In the genomic region with DNA sequence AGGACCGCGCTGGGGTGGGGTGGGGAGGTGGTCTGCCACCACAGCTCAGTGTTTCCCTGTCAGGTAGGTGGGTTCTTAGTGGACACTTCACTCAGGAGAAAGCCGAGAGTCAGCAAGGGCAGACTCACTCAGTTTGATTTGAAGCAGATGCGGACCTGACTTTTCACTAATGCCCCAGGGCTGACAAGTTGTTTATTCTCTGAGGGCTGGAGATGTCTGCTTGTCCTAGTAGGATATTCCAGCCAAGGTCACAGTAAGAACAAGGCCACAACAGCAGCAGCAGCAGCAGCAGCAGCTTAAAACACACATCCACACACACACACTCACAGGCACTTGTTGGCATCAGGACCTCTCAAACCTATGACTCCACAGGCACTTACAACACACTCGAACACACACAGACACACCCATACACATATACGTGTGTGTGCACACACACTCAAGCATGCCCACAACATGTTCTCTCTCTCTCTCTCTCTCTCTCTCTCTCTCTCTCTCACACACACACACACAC, we compare ENCODE assay signal across 15 mouse cellular contexts. TPM values are rescaled to one million over a fixed set of nuclear protein-coding genes. Genes with fewer than 3 reads are reported as not detected.
A peak's percentile ranks its signal among the peaks of the same experiment; 100 is the strongest.
DNase-seq lines count a peak whose midpoint lies in the region; ATAC-seq and TF ChIP-seq lines count a peak whose summit lies in the region.
"Had no signal": no experiment of that assay in that cellular context is flagged by ENCODE, and none has a peak within 500 bp of the region (broad histone marks: within the 10 kb centered on the region; RNA-seq: fewer than 3 reads in every experiment).

No protein-coding gene starts in this region.

- no peak for TF ChIP-seq EP300 in lung, postnatal 0 days (IDR thresholded peaks at IDR 0.05)

- peaks cover 80% of the 10 kb centered on the region for H3K4me1 ChIP-seq in heart, embryonic 12.5 days (replicated peaks)
- H3K4me1 ChIP-seq in lung, postnatal 0 days (ENCODE audit: insufficient read depth, low read depth, low read length), result peaks cover 20% of the 10 kb centered on the region
- peaks cover 62% of the 10 kb centered on the region for H3K4me1 ChIP-seq in embryonic facial prominence, embryonic 12.5 days
- H3K4me1 ChIP-seq in limb, embryonic 14.5 days (ENCODE audit: control insufficient read depth, insufficient read depth, low read length), result peaks cover 53% of the 10 kb centered on the region
- H3K4me1 ChIP-seq in cerebellum, adult 2 months (ENCODE audit: control insufficient read depth, insufficient read depth, low read length), result peaks cover 3% of the 10 kb centered on the region; the same call in 1 of the 2 replicates

- no peaks in the 10 kb centered on the region for H3K9me3 ChIP-seq in heart, embryonic 12.5 days (replicated peaks)
- no peaks in the 10 kb centered on the region for H3K9me3 ChIP-seq in lung, postnatal 0 days (ENCODE audit: low read length)
- no peaks in the 10 kb centered on the region for H3K9me3 ChIP-seq in embryonic facial prominence, embryonic 12.5 days
- no peaks in the 10 kb centered on the region for H3K9me3 ChIP-seq in limb, embryonic 14.5 days (ENCODE audit: control insufficient read depth, low read length)

- H3K9ac ChIP-seq in heart, embryonic 12.5 days, result peak overlapping the region; percentile 57; the same call in 1 of the 2 replicates
- H3K9ac ChIP-seq in lung, postnatal 0 days (replicated peaks; ENCODE audit: low read depth), result no peak overlapping the region
- H3K9ac ChIP-seq in embryonic facial prominence, embryonic 12.5 days, result no peak overlapping the region
- H3K9ac ChIP-seq in limb, embryonic 14.5 days (ENCODE audit: low read depth, low read length, severe bottlenecking), result no peak overlapping the region

- no peak for ATAC-seq in heart, embryonic 12.5 days (ENCODE audit: insufficient number of reproducible peaks, low FRiP score)
- peak; percentile 72 for ATAC-seq in lung, postnatal 0 days
- no peak; the same call in 1 of the 2 replicates for ATAC-seq in embryonic facial prominence, embryonic 12.5 days (ENCODE audit: insufficient number of reproducible peaks, insufficient read depth, low FRiP score, low TSS enrichment)
- no peak for ATAC-seq in limb, embryonic 14.5 days (ENCODE audit: low FRiP score, low read depth)

- peak overlapping the region; percentile 46; the same call in 1 of the 2 replicates for H3K4me3 ChIP-seq in heart, embryonic 12.5 days
- no peak overlapping the region for H3K4me3 ChIP-seq in lung, postnatal 0 days (ENCODE audit: low read depth, low read length)
- no peak overlapping the region for H3K4me3 ChIP-seq in embryonic facial prominence, embryonic 12.5 days
- peak overlapping the region; percentile 29 for H3K4me3 ChIP-seq in limb, embryonic 14.5 days (replicated peaks; ENCODE audit: low read length)
- H3K4me3 ChIP-seq in cerebellum, adult 2 months (replicated peaks; ENCODE audit: insufficient read depth, low read depth, low read length), result no peak overlapping the region
- H3K4me3 ChIP-seq: erythroblast, embryonic 14.5 days had no signal

- no peak for TF ChIP-seq POLR2A in limb, embryonic 14.5 days (IDR thresholded peaks at IDR 0.05; ENCODE audit: borderline replicate concordance, extremely low read depth, insufficient read depth, insufficient read length)
- no peak for TF ChIP-seq POLR2A in cerebellum, adult 2 months (IDR thresholded peaks at IDR 0.05; ENCODE audit: borderline replicate concordance, insufficient read depth, low read length)

- intact Hi-C loops in heart, postnatal 14 days (cut with DNase I), result loop anchor here (5.0 kb wide), 1 partner anchor 96 kb away; no protein-coding TSS in a partner anchor
- intact Hi-C loops in left cerebral cortex, postnatal 25 days (cut with DNase I), result no loop called here

- H3K36me3 ChIP-seq in heart, embryonic 12.5 days, result no peaks in the 10 kb centered on the region
- H3K36me3 ChIP-seq in lung, postnatal 0 days (ENCODE audit: insufficient read depth, low read length), result no peaks in the 10 kb centered on the region
- H3K36me3 ChIP-seq in embryonic facial prominence, embryonic 12.5 days, result no peaks in the 10 kb centered on the region
- H3K36me3 ChIP-seq in limb, embryonic 14.5 days (ENCODE audit: control insufficient read depth, insufficient read depth, low read length), result no peaks in the 10 kb centered on the region

- no peak for TF ChIP-seq CTCF in lung, postnatal 0 days (IDR thresholded peaks at IDR 0.05)
- no peak for TF ChIP-seq CTCF in cerebellum, adult 2 months (IDR thresholded peaks at IDR 0.05; ENCODE audit: borderline replicate concordance, insufficient read depth, low read depth, low read length)

- peak overlapping the region; percentile 63 for H3K27ac ChIP-seq in heart, embryonic 12.5 days (ENCODE audit: poor library complexity, severe bottlenecking)
- H3K27ac ChIP-seq in lung, postnatal 0 days (ENCODE audit: low read length), result no peak overlapping the region
- H3K27ac ChIP-seq in embryonic facial prominence, embryonic 12.5 days, result peak overlapping the region; percentile 23; the same call in 1 of the 2 replicates
- no peak overlapping the region for H3K27ac ChIP-seq in limb, embryonic 14.5 days (replicated peaks; ENCODE audit: low read depth, low read length)
- H3K27ac ChIP-seq in cerebellum, adult 2 months (ENCODE audit: insufficient read depth, low read length), result no peak overlapping the region

- DNase-seq in heart, postnatal 14 days, result no peak
- DNase-seq in lung, postnatal 0 days (ENCODE audit: low spot score), result peak; percentile 64
- DNase-seq in lung, postnatal 4 days, result no peak
- DNase-seq in limb, embryonic 14.5 days (ENCODE audit: low spot score), result no peak
- no peak for DNase-seq in left cerebral cortex, postnatal 25 days (ENCODE audit: low spot score in 2 of 2)
- DNase-seq in cerebellum, adult 2 months, result no peak
- DNase-seq: cerebellum, adult 9-10 months; layer of hippocampus, postnatal 36 days had no signal

- H3K27me3 ChIP-seq in heart, embryonic 12.5 days (replicated peaks), result peaks cover 57% of the 10 kb centered on the region
- peaks cover 28% of the 10 kb centered on the region; the same call in 1 of the 2 replicates for H3K27me3 ChIP-seq in lung, postnatal 0 days (replicated peaks; ENCODE audit: insufficient read depth, low read length)
- peaks cover 60% of the 10 kb centered on the region for H3K27me3 ChIP-seq in embryonic facial prominence, embryonic 12.5 days
- H3K27me3 ChIP-seq in limb, embryonic 14.5 days (ENCODE audit: control insufficient read depth, insufficient read depth, low read length), result 0 out of 2 replicates have a peak, but pooled peaks cover 15% of the 10 kb centered on the region
- H3K27me3 ChIP-seq in cerebellum, adult 2 months (ENCODE audit: control insufficient read depth, insufficient read depth, low read length), result peaks cover 3% of the 10 kb centered on the region; the same call in 1 of the 2 replicates

- peak overlapping the region; percentile 66 for H3K4me2 ChIP-seq in heart, embryonic 12.5 days
- H3K4me2 ChIP-seq in lung, postnatal 0 days (replicated peaks; ENCODE audit: low read depth, low read length), result no peak overlapping the region
- H3K4me2 ChIP-seq in embryonic facial prominence, embryonic 12.5 days (replicated peaks), result peak overlapping the region; percentile 48; the same call in 1 of the 2 replicates
- peak overlapping the region; percentile 53 for H3K4me2 ChIP-seq in limb, embryonic 14.5 days (replicated peaks; ENCODE audit: low read depth, low read length, severe bottlenecking)

- WGBS in heart, embryonic 12.5 days, result 47% methylated on average over 6 of the region's 6 CpGs
- 36% methylated on average over 6 of the region's 6 CpGs for WGBS in lung, postnatal 0 days
- 25% methylated on average over 6 of the region's 6 CpGs for WGBS in embryonic facial prominence, embryonic 12.5 days
- WGBS in limb, embryonic 14.5 days, result 18% methylated on average over 6 of the region's 6 CpGs
- 84% methylated on average over 6 of the region's 6 CpGs for WGBS in cerebellum, adult 2 months

RNA-seq across cellular contexts. Expression of a gene that starts 2.3 kb away (rescaled TPM):
- polyA plus RNA-seq in heart, embryonic 12.5 days (2016; fragmentation: Nextera tagmentation; extraction: Ambion mirVana), result 6.0 and 6.8 TPM in 2 replicates
- not detected for total RNA-seq in heart, postnatal 14 days (2021)
- 1.2 and 1.5 TPM in 2 replicates for polyA plus RNA-seq in lung, postnatal 0 days (2015; fragmentation: Nextera tagmentation; extraction: Ambion mirVana)
- polyA plus RNA-seq in embryonic facial prominence, embryonic 12.5 days (2016; fragmentation: Nextera tagmentation; extraction: Ambion mirVana), result 13.2 and 15.4 TPM in 2 replicates
- 17.2 and 20.6 TPM in 2 replicates for polyA plus RNA-seq in limb, embryonic 14.5 days (2012; rRNA removed)
- polyA plus RNA-seq in limb, embryonic 14.5 days (2014; fragmentation: Nextera tagmentation; extraction: Ambion mirVana), result 44.4 and 46.2 TPM in 2 replicates
- 1 to 10 TPM in 1 of 2 experiments, under 1 TPM in 1; 0.69 to 1.5 TPM for total RNA-seq in left cerebral cortex, postnatal 25 days (2021)
- 0.25 and 0.29 TPM in 2 replicates for polyA plus RNA-seq in cerebellum, adult 2 months (2012; rRNA removed)
- total RNA-seq: adrenal gland, postnatal 36 days; granulocyte monocyte progenitor cell, adult 5-6 weeks; megakaryocyte progenitor cell, adult 5-6 weeks; MEL had no signal
- polyA plus RNA-seq: erythroblast, embryonic 14.5 days had no signal

Comparison
In these comparisons a context has a peak if more than half of its experiments do, and no peak if none do; other contexts are left out.
1. H3K27ac ChIP-seq: peak in heart, embryonic 12.5 days (single experiment) and embryonic facial prominence, embryonic 12.5 days (single experiment); none in lung, postnatal 0 days (single experiment), limb, embryonic 14.5 days (single experiment) and cerebellum, adult 2 months (single experiment).
2. H3K4me3 ChIP-seq: peak in heart, embryonic 12.5 days (single experiment) and limb, embryonic 14.5 days (single experiment); none in lung, postnatal 0 days (single experiment), embryonic facial prominence, embryonic 12.5 days (single experiment) and cerebellum, adult 2 months (single experiment).